Mouse (Mus musculus): ENCODE results near the gene Olfr681. TPM values are rescaled to one million over a fixed set of nuclear protein-coding genes. Genes with fewer than 3 reads are reported as not detected.

Olfr681 gene
- polyA plus RNA-seq (2017; shearing (Covaris generic)) = not detected

DNA sequence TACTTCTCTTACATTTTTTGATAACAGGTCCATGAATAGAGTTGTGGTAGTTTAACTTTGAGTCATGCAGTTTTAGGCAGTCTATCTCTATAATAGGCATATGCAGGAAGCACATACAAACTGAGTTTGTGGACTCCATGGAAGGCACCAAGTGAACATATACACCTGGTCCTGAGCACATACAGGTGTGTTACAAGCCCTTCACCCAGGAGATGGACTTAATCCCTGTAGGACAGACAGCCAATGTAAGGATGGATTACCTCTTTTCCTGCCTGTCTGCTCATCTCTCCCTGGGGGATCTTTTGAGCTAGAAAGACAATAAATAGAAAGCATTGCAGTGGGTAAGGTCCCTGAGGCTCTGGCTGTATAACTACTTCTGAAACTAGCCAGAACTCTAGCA lies at the start of gene Olfr681:
Olfr681 (plus strand) TSS at position 301 of the 400 bp plus-strand sequence.

DNA sequence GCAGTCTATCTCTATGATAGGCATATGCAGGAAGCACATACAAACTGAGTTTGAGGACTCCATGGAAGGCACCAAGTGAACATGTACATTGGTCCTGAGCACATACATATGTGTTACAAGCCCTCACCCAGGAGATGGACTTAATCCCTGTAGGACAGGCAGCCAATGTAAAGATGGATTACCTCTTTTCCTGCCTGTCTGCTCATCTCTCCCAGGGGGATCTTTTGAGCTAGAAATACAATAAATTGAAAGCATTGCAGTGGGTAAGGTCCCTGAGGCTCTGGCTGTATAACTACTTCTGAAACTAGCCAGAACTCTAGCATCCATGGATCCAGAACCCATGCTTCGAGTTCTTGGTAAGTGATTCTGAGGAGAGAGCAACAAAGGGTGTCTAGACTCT lies 35.7 kb upstream of the Olfr681 start, which contains the start of gene Olfr679:
Olfr679 (plus strand) TSS at position 301 of the 400 bp plus-strand sequence.

DNA sequence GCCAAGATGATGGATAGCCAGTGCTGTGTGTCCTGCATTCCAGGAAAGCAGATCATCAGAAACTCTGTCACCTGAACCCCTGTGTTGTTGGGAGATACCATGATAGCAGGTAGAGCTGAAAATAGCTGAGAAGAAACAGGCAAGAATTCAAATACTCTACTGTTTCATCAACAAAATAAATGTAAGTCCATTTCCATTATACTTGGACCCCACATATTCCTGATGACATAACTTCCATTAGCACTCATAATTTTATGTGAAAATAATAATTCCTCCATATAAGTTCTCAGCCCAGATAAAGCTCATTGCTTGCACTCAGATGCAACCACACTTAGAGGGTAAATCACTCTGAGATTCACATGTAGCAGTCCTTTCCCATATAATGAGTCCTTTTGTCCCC lies 23.9 kb upstream of the Olfr681 start, which contains the start of gene Olfr680-ps1:
Olfr680-ps1 (minus strand) TSS at position 101 of the 400 bp plus-strand sequence.

DNA sequence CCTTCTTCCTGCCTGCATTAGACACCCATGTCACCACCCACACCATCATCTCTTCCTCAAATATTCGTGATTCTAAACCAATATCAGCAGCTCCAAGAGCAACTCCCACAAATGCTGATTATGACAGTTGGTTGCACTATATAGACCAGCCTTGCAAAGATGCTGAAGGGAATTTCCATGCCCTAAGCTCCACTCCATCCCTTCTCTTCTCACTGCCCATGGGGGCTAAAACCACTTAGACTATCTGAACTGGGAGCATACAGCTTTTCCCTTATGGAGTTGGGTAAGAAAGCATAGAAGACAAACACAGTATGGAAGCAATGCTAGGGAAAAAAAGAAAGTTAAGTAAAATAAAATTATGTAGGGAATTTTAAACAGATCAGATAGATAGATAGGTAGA lies 30.3 kb downstream of the Olfr681 start, which contains the start of gene Olfr683:
Olfr683 (minus strand) TSS at position 101 of the 400 bp plus-strand sequence.

DNA sequence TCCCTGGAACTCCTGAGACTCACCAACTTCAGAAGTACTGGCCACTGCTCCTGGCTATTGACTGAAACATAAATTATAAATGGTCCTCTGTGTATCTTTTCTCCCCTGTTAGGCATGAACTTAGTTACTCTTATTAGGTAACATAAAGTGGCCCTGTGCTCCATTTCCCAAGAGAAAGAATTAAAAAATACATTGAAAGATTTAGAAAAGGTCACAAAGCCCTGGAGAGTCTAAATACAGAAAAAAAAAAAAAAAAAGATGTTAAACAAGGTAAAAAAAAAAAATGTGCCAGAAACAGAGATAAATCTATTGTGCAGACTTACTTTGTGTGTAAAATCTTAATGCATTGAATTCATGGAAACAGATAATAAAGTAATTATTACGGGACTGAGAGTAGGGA lies 46.9 kb downstream of the Olfr681 start, which contains the start of gene Olfr684:
Olfr684 (minus strand) TSS at position 101 of the 400 bp plus-strand sequence.

Other genes starting within 250 kb of the Olfr681 start
- not detected for gene Olfr665, start 238.8 kb upstream of the Olfr681 start, polyA plus RNA-seq (2017; shearing (Covaris generic))
- not detected for gene Olfr666, start 220.9 kb upstream of the Olfr681 start, polyA plus RNA-seq (2017; shearing (Covaris generic))
- not detected for gene Olfr667, start 195.4 kb upstream of the Olfr681 start, polyA plus RNA-seq (2017; shearing (Covaris generic))
- gene Olfr668, start 188.8 kb upstream of the Olfr681 start, polyA plus RNA-seq (2017; shearing (Covaris generic)) = not detected
- gene Olfr669, start 182.6 kb upstream of the Olfr681 start, polyA plus RNA-seq (2017; shearing (Covaris generic)) = not detected
- not detected for gene Olfr670, start 154.2 kb upstream of the Olfr681 start, polyA plus RNA-seq (2017; shearing (Covaris generic))
- gene Olfr671, start 137.7 kb upstream of the Olfr681 start, polyA plus RNA-seq (2017; shearing (Covaris generic)) = 0.34 TPM
- gene Olfr672, start 114.8 kb upstream of the Olfr681 start, polyA plus RNA-seq (2017; shearing (Covaris generic)) = not detected
- gene Olfr675, start 88.4 kb upstream of the Olfr681 start, polyA plus RNA-seq (2017; shearing (Covaris generic)) = not detected
- gene Olfr676, start 84.1 kb upstream of the Olfr681 start, polyA plus RNA-seq (2017; shearing (Covaris generic)) = not detected
- gene Olfr677, start 65.5 kb upstream of the Olfr681 start, polyA plus RNA-seq (2017; shearing (Covaris generic)) = not detected
- not detected for gene Olfr678, start 52.4 kb upstream of the Olfr681 start, polyA plus RNA-seq (2017; shearing (Covaris generic))
- not detected for gene Olfr679, start 35.6 kb upstream of the Olfr681 start, polyA plus RNA-seq (2017; shearing (Covaris generic))
- gene Olfr680-ps1, start 24.0 kb upstream of the Olfr681 start, polyA plus RNA-seq (2017; shearing (Covaris generic)) = not detected
- gene Olfr683, start 30.2 kb downstream of the Olfr681 start, polyA plus RNA-seq (2017; shearing (Covaris generic)) = not detected
- 0.12 TPM for gene Olfr684, start 46.8 kb downstream of the Olfr681 start, polyA plus RNA-seq (2017; shearing (Covaris generic))
- gene Olfr685, start 69.2 kb downstream of the Olfr681 start, polyA plus RNA-seq (2017; shearing (Covaris generic)) = not detected
- gene Olfr686, start 90.6 kb downstream of the Olfr681 start, polyA plus RNA-seq (2017; shearing (Covaris generic)) = not detected
- gene Olfr688, start 171.3 kb downstream of the Olfr681 start, polyA plus RNA-seq (2017; shearing (Covaris generic)) = not detected
- gene Olfr689, start 194.3 kb downstream of the Olfr681 start, polyA plus RNA-seq (2017; shearing (Covaris generic)) = 0.17 TPM
- gene Olfr690, start 217.3 kb downstream of the Olfr681 start, polyA plus RNA-seq (2017; shearing (Covaris generic)) = not detected
- gene Olfr691, start 225.4 kb downstream of the Olfr681 start, polyA plus RNA-seq (2017; shearing (Covaris generic)) = 0.43 TPM